Mouse (Mus musculus): ENCODE measurements around the gene Gsk3b.

Gene Gsk3b

DNA sequence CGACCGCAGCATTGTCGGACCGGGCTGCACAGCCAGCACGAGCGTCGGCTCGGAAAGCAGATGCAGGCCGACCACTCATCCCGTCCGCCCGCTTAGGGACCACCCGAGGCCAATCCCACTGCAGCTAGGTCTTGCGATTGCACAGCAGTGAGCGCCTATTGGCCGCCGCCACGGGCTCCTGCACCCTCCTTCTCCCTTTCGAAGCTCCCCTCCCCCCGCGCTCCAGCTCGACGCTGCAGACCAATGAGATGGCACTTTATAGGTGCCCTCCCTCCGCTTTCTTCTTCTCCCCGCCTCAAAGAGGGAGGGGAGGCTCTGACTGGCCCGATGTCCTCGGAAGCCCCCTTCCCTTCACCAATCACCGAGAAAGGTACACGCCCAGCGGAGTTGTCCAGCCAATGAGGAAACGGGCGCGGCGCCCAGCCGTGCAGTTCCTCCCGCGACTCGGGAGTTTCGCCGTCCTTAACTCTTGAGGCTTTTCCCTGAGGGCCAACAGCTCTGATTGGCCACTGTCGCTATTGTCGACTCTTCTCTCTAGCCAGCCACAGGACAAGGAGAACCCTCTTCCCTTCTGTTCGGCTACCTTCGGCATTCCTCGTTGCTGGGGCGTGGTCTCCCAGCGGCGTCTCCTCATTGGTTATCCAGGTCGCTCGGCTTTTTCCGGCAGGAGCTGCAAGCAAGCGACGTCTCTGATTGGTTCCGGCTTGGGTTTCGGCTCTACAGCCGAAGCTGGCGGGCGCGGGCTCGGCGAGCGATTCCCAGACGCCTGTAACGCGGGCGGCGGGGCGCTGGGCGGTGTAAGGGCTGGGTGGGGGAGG is at the start of gene Gsk3b:
Gsk3b (plus strand) TSS at position 373 of the 818 bp plus-strand sequence.
- DNase-seq (ENCODE audit: inconsistent ontology term), result peak; percentile 100

- no peak for DNase-seq (ENCODE audit: inconsistent ontology term)
Measured at GRCm38 (mm10) chr16:38042160-38042559, 46.6 kb upstream of the Gsk3b start.

DNA sequence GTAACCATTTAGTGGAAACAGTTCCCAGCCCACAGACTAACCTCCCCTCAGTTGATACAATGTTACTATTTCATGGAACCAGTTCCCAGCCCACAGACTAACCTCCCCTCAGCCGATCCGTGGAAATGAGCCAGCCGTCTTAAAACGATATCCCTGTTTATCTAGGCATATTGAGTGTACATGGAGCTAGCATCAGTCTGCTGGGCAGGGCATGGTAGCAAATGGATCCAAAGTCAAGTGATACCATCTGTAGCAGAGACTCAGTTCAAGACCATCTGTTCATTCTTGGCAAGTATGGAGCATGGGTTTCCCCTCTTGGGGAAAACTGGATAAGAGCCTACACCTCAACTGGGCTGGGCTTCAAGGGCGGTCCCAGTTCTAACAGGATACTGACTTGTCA is 44.2 kb upstream of the Gsk3b start:
- no peak for DNase-seq (ENCODE audit: inconsistent ontology term)

DNA sequence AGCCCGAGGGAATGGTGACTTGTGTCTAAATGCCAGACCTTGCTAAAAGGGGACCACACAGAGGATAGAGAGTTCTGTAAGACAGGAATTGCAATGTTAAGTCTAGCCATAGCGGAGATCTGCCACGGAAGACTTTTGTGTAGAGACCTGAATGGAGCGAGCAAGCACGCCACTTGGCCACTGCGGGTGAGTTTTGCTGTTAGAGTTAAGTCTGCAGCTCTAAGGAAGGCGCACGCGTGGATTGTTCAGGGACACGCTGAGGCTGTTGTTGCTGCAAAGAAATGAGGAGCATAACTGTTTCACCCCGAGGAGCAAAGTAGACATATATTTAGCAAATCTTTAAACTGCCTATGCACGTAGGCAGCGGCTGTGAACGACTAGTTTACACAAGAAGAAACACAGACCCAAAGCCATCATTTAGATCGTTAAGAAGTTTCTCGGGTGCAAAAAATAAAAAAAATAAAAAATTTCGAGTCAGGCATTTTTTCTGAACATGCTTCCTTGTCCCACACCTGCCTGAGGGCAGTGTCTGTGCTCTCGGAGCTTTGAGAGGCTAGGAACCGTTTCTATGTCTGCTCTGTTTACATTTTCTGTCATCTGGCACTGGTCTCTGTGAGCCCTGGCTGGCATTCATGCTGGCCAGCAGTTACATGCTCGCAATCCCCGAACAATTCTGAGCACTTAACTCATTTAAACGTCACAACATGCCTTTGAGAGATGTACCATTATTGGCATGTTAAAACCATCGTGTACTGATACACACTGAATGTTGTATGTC is 40.8 kb upstream of the Gsk3b start:
- no peak for DNase-seq (ENCODE audit: inconsistent ontology term)

DNA sequence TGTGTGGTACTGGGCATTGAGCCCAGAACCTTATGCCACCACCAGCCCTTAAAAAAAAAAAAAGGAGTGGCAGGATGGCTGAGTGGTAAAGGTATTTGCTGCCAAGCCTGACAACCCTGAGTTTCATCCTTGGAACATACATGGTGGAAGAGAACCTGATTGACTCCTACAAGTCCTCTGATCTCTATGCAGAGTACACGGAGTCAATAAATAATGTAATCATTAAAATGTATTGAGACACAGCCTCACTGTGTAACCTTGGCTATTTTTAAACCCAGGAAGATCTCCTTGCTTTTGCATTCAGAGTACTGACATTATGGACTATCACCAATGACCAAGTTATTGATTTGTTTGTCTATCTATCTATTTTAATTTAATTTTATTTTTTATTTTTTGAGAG is 30.9 kb upstream of the Gsk3b start:
- DNase-seq (ENCODE audit: inconsistent ontology term), result no peak

DNA sequence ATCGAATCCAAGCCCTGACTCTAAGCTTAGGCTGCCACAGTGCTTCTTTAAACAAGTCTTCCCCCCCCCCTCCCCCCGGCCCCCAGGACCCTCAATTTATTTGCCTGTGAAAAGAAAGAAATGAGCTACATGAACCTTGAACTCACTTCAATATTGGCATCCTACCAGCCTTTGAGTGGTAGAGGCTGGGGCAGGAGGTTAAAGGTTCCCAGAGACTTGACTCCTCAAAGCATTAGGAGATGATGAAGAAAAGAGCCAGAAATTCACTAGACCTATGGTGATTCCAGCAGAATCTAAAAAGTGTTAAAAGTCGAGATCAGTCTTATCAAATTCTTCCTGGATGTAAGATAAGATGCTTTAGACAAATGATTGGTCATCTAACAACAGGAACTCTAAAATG is 30.0 kb upstream of the Gsk3b start:
- no peak for DNase-seq (ENCODE audit: inconsistent ontology term)

DNA sequence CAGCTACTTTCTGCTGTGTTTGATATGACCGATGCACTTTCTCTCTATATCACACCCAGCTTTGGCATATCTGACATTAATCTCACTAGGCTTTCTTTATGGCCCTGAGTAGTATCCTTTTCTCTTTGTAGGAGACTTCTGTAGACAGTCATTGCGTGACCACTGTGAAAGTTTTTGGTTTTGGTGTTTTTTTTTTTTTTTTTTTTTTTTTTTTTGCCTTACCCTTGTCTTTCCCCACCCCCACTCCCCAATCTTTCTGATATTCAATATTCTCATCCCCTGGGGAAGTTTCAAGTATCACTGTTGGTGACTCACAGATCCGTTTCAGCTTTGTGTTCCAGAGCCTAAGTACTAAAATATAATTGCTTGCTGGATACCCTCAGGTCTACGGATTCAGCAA is 29.2 kb upstream of the Gsk3b start:
- no peak for DNase-seq (ENCODE audit: inconsistent ontology term)

- peak; percentile 70 for DNase-seq (ENCODE audit: inconsistent ontology term)
Measured at GRCm38 (mm10) chr16:38073859-38074631, 14.8 kb upstream of the Gsk3b start.

DNA sequence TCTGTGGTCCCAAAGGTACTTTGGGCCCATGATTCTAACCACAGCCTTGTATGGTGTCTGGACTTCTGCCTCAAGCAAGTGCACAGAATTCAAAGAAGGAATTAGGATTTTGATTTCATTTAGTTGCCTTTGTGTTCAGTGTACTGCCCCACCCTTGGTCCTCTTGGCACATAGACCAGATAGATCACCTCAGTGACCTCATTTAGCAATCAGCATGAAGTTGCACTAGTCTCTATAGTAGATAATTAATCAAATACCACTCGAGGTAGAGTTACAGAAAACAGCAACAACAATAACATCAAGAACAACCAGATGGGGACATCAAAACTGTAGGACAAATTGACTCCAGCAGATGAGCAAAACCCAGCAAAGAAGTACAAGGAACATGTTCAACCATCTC is 8.6 kb upstream of the Gsk3b start:
- DNase-seq (ENCODE audit: inconsistent ontology term), result no peak

DNA sequence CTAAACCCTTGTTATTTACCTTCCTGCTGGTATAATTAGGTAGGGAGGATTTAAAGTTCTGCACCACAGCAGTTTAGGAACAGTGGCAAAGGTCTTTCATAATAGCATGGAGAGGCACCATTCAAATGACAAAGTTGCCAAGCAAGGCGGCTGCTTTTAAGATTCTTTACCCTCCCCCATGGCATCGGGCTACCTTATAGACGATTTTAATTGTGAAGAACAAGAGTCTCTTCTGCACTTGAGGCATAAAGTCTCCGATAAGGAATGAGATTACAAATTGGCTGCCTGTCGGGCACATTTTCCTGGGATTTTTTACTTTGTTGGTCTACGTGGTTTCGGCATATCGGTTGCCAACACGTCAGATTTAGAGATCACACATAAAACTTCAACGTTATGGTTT is 1.6 kb upstream of the Gsk3b start:
- DNase-seq (ENCODE audit: inconsistent ontology term), result peak; percentile 25

- DNase-seq (ENCODE audit: inconsistent ontology term), result peak; percentile 66
Measured at GRCm38 (mm10) chr16:38087645-38088125, 1.1 kb upstream of the Gsk3b start.

DNA sequence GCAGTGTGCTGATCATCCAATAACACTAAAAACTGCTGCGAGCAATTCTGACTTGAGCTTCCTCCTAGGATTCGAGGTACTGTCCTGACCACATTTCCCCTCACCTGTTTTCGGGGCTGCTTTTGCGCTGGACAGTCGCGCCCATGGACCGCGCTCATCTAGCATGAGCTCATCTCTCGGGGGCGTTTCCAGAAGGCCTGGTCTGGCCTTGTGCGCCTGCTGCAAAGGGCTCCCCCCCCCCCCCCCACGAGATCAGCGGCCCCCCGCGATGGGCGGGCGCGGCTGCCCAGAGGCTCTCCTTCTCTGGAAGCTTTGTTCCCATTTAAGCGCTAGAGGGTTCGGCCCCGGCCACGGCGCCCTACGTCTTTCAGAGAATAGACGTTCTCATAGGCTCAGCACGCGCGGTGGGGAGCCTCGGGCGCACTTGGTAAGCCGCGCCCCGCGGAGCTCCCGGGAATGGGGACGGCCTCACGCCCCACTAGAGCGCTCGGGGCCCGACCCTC is 624 bp upstream of the Gsk3b start:
- DNase-seq (ENCODE audit: inconsistent ontology term), result no peak

DNA sequence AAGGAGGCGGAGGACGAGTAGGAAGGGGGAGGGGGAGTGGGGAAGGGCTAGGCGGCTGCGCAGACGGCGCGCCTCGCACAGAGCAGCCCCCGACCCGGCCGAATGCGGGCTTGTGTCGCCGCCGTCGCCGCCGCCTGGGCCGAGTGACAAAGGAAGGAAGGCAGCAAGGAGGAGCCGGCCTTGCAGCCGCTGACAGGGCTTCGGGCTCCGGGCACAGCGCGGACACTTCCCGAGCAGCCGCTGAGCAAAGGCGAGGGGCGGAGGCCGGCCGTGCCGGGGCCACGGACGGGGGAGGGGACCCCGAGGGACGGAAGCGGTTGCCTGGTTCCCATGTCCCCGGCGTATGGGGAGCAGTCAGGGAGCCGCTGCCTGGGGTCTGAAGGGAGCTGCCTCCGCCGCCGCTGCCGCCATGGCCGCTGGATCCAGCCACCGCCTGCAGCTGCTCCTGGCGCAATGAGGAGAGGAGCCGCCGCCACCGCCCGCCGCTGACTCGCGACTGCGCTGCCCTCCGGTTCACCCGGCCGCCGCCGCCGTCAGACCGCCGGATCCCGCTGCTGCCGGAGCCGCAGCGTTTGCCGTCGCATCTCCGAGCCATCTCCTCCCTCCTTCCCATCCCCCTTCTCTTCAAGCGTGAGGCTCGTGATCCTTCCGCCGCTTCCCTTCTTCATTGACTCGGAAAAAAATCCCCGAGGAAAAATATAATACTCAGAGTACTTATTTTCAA is 808 bp downstream of the Gsk3b start:
- no peak for DNase-seq (ENCODE audit: inconsistent ontology term)

DNA sequence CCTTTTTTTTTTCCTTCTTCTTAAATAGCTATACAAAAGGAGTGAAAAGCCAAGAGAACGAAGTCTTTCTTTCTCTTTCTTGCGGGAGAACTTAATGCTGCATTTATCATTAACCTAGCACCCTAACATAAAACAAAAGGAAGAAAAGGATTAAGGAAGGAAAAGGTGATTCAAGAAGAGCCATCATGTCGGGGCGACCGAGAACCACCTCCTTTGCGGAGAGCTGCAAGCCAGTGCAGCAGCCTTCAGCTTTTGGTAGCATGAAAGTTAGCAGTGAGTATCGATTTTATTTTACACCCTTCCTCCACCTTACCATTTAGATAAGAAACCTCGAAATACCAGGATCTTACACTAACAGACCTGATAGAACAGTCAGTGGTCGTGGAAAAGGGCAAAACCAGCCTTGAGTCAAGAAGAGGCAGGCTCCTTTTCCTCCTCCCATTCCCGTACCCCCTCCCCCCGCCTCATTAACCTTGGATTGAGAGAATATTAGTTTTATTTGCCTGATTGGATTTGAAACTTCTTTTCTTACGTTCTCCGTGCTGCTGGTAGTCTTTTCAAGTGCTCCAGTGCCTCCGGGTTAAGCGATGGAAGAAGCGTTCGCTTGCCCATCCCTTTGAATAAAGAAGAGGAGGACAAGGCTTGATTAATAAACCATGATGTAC is 1.7 kb downstream of the Gsk3b start:
- peak; percentile 58 for DNase-seq (ENCODE audit: inconsistent ontology term)

- DNase-seq (ENCODE audit: inconsistent ontology term), result no peak
Measured at GRCm38 (mm10) chr16:38091041-38091440, 2.2 kb downstream of the Gsk3b start.

DNA sequence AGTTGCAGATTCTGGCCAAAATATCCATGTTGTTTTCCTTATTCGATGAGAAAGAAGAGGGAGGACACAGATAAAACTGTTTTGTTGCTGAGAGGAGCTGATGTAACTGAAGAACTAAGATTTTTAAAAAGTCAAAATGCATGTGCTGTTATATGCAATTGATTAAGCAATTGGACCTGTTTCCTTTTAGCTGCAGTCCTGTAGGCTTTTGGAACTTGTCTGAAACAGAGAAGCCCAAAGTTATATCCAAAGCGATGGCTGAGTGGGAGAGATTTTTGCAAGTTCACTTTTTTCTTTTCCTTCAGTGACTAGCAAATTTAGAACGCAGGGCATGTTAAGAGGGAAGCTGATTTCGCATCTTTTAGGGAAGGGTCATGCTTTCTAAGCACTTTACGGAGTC is 2.9 kb downstream of the Gsk3b start:
- DNase-seq (ENCODE audit: inconsistent ontology term), result peak; percentile 27

DNA sequence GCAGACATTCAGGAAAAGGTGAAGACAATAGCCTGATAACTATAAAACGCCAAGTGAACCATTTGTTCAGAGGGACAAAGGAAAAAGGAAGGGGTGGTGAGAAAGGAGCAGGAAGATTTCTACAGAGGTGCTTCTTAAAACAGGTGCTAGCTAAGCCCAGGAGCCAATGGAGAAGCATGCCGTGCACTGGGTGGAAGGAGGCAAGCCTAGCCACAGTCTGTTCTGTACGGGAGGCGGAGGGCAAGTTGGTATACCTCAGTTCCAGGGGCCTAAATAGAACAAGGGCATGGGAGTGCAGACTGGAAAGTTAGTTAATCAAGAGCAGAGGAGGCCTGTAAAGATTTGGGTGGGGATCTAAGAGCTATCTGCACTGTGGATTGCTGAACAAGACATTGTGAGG is 3.8 kb downstream of the Gsk3b start:
- peak; percentile 40 for DNase-seq (ENCODE audit: inconsistent ontology term)

DNA sequence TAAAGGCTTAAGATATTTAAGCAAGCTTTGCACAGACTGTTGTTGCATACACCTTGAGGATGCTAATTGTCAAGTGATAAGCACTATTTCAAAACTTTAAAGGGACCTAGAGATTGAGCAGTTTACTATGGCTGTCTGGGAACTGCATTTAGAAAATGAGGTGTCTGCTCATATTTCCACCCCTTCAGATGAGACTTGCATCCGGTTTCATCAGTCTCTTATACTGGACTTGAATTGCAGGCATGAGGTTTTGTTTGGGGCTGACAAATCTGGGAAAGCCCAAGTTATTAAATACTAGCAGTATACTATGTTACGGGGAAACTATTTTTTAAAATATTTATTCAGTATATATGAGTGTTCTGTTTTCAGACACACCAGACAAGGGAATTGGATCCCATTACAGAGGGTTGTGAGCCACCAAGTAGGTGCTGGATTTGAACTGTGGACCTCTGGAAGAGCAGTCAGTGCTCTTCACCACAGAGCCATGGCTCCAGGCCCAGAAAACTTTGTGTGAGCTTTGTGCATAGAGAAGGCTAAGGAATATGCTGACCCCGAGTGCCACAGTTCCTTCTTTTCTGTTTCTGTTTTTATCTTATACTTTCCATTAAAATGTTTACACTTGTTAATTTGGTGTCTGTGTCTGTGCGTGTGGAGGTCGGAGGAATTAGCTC is 6.5 kb downstream of the Gsk3b start:
- no peak for DNase-seq (ENCODE audit: inconsistent ontology term)

DNA sequence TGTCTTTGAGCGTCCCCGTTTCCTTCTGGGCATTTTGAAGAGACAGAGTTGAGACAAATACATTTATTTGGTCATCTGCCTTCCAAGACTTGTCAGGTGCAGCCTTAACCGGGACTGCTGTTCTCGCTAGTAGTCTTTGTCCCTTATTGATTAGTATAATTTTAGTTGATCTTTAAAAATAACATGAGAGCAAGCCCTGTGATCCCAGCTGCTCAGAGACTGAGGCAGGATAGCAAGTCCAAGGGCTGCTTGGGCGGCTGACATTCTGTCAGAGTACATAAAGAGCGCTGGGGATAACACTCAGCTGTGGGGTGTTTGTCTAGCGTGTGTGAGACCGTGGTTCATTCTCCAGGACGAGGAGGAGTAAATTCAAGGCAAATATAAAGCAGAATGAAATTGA is 8.7 kb downstream of the Gsk3b start:
- DNase-seq (ENCODE audit: inconsistent ontology term), result no peak

- no peak for DNase-seq (ENCODE audit: inconsistent ontology term)
Measured at GRCm38 (mm10) chr16:38099325-38099724, 10.5 kb downstream of the Gsk3b start.

Data from Muller cell, postnatal 12 days (primary cell).